Mouse (Mus musculus): ENCODE measurements at regions not wholly inside any gene's neighbourhood (a gene's known extent, or its start where the extent isn't known, plus 50 kb on each side); places are given as distances from the start of the nearest gene placed in this dataset.
A peak's percentile ranks its signal among the peaks of the same experiment; 100 is the strongest.

- DNase-seq (ENCODE audit: low read depth, low spot score): no peak
Measured at GRCm38 (mm10) chr3:131799774-131800173, 235.2 kb downstream of the Papss1 start.

- DNase-seq (ENCODE audit: low read depth, low spot score): no peak
Measured at GRCm38 (mm10) chr3:131801551-131801950, 237.0 kb downstream of the Papss1 start.

GRCm38 (mm10) chr3:131802841-131803240 lies 238.3 kb downstream of the Papss1 start:
- DNase-seq (ENCODE audit: low read depth, low spot score): no peak

- no peak for DNase-seq (ENCODE audit: low read depth, low spot score)
Measured at GRCm38 (mm10) chr3:131808127-131808526, 243.6 kb downstream of the Papss1 start.

GRCm38 (mm10) chr3:131812968-131813367 lies 248.4 kb downstream of the Papss1 start:
- no peak for DNase-seq (ENCODE audit: low read depth, low spot score)

- DNase-seq (ENCODE audit: low read depth, low spot score): no peak
Measured at GRCm38 (mm10) chr3:131818806-131819205, 254.2 kb downstream of the Papss1 start.

- DNase-seq (ENCODE audit: low read depth, low spot score): no peak
Measured at GRCm38 (mm10) chr3:131857442-131857841, 227.7 kb upstream of the Dkk2 start.

- DNase-seq (ENCODE audit: low read depth, low spot score): no peak
Measured at GRCm38 (mm10) chr3:131859083-131859482, 226.0 kb upstream of the Dkk2 start.

GRCm38 (mm10) chr3:131865106-131865505 lies 220.0 kb upstream of the Dkk2 start:
- DNase-seq (ENCODE audit: low read depth, low spot score): no peak

GRCm38 (mm10) chr3:131867266-131867665 lies 217.8 kb upstream of the Dkk2 start:
- no peak for DNase-seq (ENCODE audit: low read depth, low spot score)

- DNase-seq (ENCODE audit: low read depth, low spot score): peak; percentile 29
Measured at GRCm38 (mm10) chr3:131868219-131868964, 216.7 kb upstream of the Dkk2 start.

- DNase-seq (ENCODE audit: low read depth, low spot score): no peak
Measured at GRCm38 (mm10) chr3:131869306-131869705, 215.8 kb upstream of the Dkk2 start.

- DNase-seq (ENCODE audit: low read depth, low spot score): no peak
Measured at GRCm38 (mm10) chr3:131882667-131883066, 202.4 kb upstream of the Dkk2 start.

GRCm38 (mm10) chr3:131886470-131886869 lies 198.6 kb upstream of the Dkk2 start:
- DNase-seq (ENCODE audit: low read depth, low spot score): no peak

GRCm38 (mm10) chr3:131886984-131887383 lies 198.1 kb upstream of the Dkk2 start:
- no peak for DNase-seq (ENCODE audit: low read depth, low spot score)

- DNase-seq (ENCODE audit: low read depth, low spot score): no peak
Measured at GRCm38 (mm10) chr3:131887670-131888069, 197.4 kb upstream of the Dkk2 start.

- no peak for DNase-seq (ENCODE audit: low read depth, low spot score)
Measured at GRCm38 (mm10) chr3:131891941-131892340, 193.2 kb upstream of the Dkk2 start.

GRCm38 (mm10) chr3:131893061-131893804 lies 191.9 kb upstream of the Dkk2 start:
- DNase-seq (ENCODE audit: low read depth, low spot score): no peak

- no peak for DNase-seq (ENCODE audit: low read depth, low spot score)
Measured at GRCm38 (mm10) chr3:131895057-131895456, 190.0 kb upstream of the Dkk2 start.

GRCm38 (mm10) chr3:131913534-131913933 lies 171.6 kb upstream of the Dkk2 start:
- DNase-seq (ENCODE audit: low read depth, low spot score): no peak

- DNase-seq (ENCODE audit: low read depth, low spot score): no peak
Measured at GRCm38 (mm10) chr3:131914372-131914771, 170.7 kb upstream of the Dkk2 start.

GRCm38 (mm10) chr3:131914997-131915396 lies 170.1 kb upstream of the Dkk2 start:
- no peak for DNase-seq (ENCODE audit: low read depth, low spot score)
